Mouse (Mus musculus) stomach, postnatal 0 days (tissue): ENCODE data around the gene Dock11. TPM values are rescaled to one million over a fixed set of nuclear protein-coding genes. Genes with fewer than 3 reads are reported as not detected.

Source experiments
- ATAC-seq: fragments of 200-750 bp; cut with Nextera tagmentation; 2 replicates; pipeline ENCODE4 v1.8.0; 2017; ENCODE audit not compliant: low FRiP score, low TSS enrichment
- DNase-seq: peaks from one replicate; pipeline ENCODE4 v3.0.0-alpha.2; 2016; ENCODE audit warnings: low spot score
- H3K27ac ChIP-seq: fragments of 300-500 bp; sonication (generic); replicated peaks from 2 replicates; pipeline ENCODE4 v1.5.1; 2014; ENCODE audit warnings: mild to moderate bottlenecking, control low read depth
- H3K27me3 ChIP-seq: fragments of 300-500 bp; sonication (generic); 2 replicates; pipeline ENCODE4 v1.6.1; 2014; ENCODE audit warnings: low read length; ENCODE audit not compliant: control insufficient read depth, insufficient read depth
- H3K36me3 ChIP-seq: fragments of 300-500 bp; sonication (generic); 2 replicates; pipeline ENCODE4 v1.6.1; 2014; ENCODE audit warnings: low read length, mixed read lengths; ENCODE audit not compliant: control insufficient read depth, insufficient read depth
- H3K4me1 ChIP-seq: fragments of 300-500 bp; sonication (generic); replicated peaks from 2 replicates; pipeline ENCODE4 v1.6.1; 2014; ENCODE audit warnings: antibody characterized with exemption; ENCODE audit not compliant: control insufficient read depth, insufficient read depth
- H3K4me2 ChIP-seq: fragments of 300-500 bp; sonication (generic); replicated peaks from 2 replicates; pipeline ENCODE4 v1.6.1; 2014; ENCODE audit warnings: low read depth, mild to moderate bottlenecking, control low read depth, moderate library complexity
- H3K4me3 ChIP-seq: fragments of 300-500 bp; sonication (generic); 2 replicates; pipeline ENCODE4 v1.5.1; 2014; ENCODE audit warnings: low read depth, low read length, control low read depth
- H3K9ac ChIP-seq: fragments of 300-500 bp; sonication (generic); 2 replicates; pipeline ENCODE4 v1.6.1; 2014; ENCODE audit warnings: mild to moderate bottlenecking, low read length, control low read depth, mixed read lengths
- H3K9me3 ChIP-seq: fragments of 300-500 bp; sonication (generic); 2 replicates; pipeline ENCODE4 v1.6.1; 2016; ENCODE audit warnings: low read length; ENCODE audit not compliant: control insufficient read depth
- CTCF ChIP-seq: IDR thresholded peaks from 2 replicates; pipeline ENCODE4 v1.5.1; 2016; ENCODE audit warnings: antibody characterized with exemption, low read depth, mild to moderate bottlenecking, moderate library complexity
- EP300 ChIP-seq: optimal IDR thresholded peaks from 2 replicates; pipeline ENCODE3; 2016; ENCODE audit warnings: antibody characterized with exemption
- WGBS: fragments of 180-500 bp; shearing (Covaris S2); extraction: QIAGEN DNeasy Blood & Tissue Kit; methylation state at CpG from one replicate; pipeline ENCODE4 v1.1.7; 2014; 5-methylcytosine and 5-hydroxymethylcytosine counted together
- polyA plus RNA-seq: library from polyadenylated mRNA; unstranded; fragments of >200 nt; fragmentation: Nextera tagmentation; extraction: Ambion mirVana; gene quantifications from 2 replicates; pipeline ENCODE4 v1.2.1, GENCODE M21; 2015

Dock11 gene
- 5.1 and 5.7 TPM in 2 replicates for polyA plus RNA-seq

DNA sequence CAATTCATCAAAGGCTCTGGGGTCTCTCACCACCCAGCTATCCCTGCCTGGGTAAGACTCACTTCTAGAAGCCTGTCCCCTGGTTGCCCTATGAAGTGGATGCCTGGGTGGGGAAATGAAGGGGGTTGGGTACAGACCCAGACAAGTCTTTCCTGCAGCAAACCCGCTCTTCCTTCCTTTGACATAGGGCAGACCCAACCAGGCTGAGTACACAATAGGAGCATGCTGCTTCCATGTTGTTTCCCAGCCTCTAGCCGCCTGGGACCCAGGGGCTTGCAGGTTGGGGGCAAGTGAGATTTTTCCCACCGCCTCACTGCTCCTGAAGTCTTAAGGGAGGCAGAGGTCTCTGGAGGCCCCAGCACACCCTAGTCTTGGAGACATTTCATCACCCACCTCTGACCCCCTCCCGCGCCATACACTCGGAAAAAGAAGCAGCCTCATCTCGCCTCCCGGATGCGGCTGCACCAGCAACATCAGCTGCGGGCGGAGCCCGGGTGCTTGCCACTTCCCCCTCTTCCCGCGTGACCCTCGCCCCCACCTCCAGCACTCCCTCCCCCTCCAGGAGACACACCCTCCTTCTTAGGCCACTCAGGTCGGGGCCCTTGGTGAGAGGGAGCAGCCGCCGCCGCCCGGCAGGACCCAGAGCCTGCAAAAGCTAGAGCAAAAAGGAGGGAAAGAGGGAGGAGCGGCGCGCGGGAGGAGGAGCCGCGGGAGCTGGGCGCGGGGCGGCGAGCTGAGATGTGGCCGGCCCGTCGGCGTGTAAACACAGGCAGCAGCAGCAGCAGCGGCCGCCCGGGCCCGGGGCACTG lies at the start of gene Dock11:
TSS of gene Dock11 (plus strand) at position 746 of the 809 bp plus-strand sequence.
- peak within 1 kb of the TSS; percentile 62 for H3K4me2 ChIP-seq
- no peak for TF ChIP-seq CTCF
- TF ChIP-seq EP300, result no peak
- no peaks in the 10 kb centered on the region for H3K4me1 ChIP-seq
- ATAC-seq (peak; percentile 89), DNase-seq (peak; percentile 80)
- no peaks in the 10 kb centered on the region for H3K36me3 ChIP-seq
- H3K27me3 ChIP-seq, result no peaks in the 10 kb centered on the region
- H3K9ac ChIP-seq, result peak within 1 kb of the TSS; percentile 72
- H3K9me3 ChIP-seq, result no peaks in the 10 kb centered on the region
- WGBS, result 20% methylated on average over 15 of the region's 38 CpGs
- H3K27ac ChIP-seq, result peak within 1 kb of the TSS; percentile 35; the same call in 1 of the 2 replicates
- H3K4me3 ChIP-seq, result peak within 1 kb of the TSS; percentile 61

DNA sequence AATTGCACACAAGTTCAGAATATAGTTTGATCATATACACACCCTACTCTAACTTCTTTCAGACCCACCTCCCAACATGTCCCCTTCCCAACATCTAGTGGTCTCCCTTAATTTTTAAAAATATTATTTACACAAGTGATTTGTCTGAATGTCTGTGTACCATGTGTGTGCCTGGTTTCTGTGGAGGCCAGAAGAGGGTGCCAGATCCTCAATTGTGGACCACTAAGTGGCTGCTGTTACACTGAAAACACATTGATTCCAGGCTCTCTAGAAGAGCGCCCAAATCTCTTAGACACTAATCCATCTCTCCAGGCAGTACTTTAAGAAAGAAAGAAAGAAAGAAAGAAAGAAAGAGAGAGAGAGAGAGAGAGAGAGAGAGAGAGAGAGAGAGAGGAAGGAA lies 8.9 kb upstream of the Dock11 start:
- ATAC-seq, result no peak
- no peak for DNase-seq
- no peaks in the 10 kb centered on the region for H3K27me3 ChIP-seq
- H3K4me2 ChIP-seq, result no peak overlapping the region
- H3K4me1 ChIP-seq, result no peaks in the 10 kb centered on the region
- H3K27ac ChIP-seq, result no peak overlapping the region
- WGBS, result 63% methylated on average over 1 of the region's 1 CpGs
- H3K36me3 ChIP-seq, result no peaks in the 10 kb centered on the region
- H3K4me3 ChIP-seq, result no peak overlapping the region
- peak; percentile 69 for TF ChIP-seq CTCF
- TF ChIP-seq EP300, result no peak
- no peaks in the 10 kb centered on the region for H3K9me3 ChIP-seq
- no peak overlapping the region for H3K9ac ChIP-seq

DNA sequence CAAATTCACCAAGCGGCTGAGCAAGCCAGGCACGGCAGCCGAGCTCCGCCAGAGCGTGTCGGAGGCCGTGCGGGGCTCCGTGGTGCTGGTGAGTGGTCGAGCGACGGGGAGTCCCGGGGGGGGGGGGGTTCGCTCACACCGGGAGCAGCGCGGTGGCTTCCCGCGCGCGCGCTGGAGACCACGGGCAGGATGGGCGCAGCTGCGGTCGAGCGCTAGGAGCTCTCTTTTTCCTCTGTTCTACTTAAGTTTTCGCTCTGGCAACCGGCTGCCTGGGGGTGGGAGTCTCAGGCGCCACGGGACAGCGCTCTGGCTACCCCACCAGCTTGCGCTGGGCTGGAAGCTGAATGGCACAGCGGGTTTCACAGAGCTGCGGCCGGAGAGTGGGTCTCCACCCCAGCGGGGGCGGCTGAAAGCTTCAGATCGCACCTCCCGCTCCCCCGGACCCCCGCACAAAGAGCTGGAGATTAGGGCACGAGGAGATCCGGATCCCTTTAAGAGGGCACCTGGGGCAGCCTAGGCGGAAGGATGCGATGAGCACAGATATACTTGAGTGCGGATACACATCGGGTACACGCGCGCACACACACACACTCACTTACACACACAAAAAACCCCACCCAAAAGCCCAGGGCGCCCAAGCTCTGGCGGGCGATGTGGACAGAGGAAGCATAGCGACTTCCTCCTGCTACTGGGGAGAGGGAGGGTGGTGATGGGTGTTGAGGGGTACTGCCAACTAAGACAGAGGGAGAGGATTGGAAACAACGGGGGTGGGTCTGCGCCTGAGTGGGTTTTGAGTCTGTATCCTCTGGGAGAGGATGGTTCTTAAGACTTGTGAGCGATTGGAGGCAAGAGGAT lies 540 bp downstream of the Dock11 start:
- peak overlapping the region; percentile 61 for H3K4me3 ChIP-seq
- 6% methylated on average over 55 of the region's 58 CpGs for WGBS
- H3K36me3 ChIP-seq, result no peaks in the 10 kb centered on the region
- no peaks in the 10 kb centered on the region for H3K27me3 ChIP-seq
- peak; percentile 43 for DNase-seq
- H3K4me1 ChIP-seq, result no peaks in the 10 kb centered on the region
- ATAC-seq, result peak; percentile 54
- TF ChIP-seq CTCF (no peak), EP300 (no peak)
- H3K4me2 ChIP-seq, result peak overlapping the region; percentile 62
- no peaks in the 10 kb centered on the region for H3K9me3 ChIP-seq
- H3K27ac ChIP-seq, result peak overlapping the region; percentile 35; the same call in 1 of the 2 replicates
- H3K9ac ChIP-seq, result peak overlapping the region; percentile 72

DNA sequence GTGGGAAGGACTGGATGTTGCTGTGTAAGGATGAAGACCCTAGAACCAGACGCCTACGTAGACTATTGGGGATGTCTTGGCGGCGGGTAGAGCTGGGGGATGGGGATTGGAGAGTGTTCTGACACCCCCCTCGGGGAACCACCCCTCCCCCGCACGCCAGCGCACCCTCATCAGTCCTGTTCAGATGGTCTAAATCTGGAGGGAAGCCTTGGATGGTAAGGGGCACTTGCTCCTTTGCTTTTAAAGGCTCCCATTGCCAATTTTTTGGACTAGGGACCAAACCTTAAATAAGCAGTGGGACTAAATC lies 1.1 kb downstream of the Dock11 start:
- Histone ChIP-seq H3K27ac (0 out of 2 replicates have a peak overlapping the region, but pooled peaks have one; percentile 8), H3K27me3 (no peaks in the 10 kb centered on the region), H3K4me1 (no peaks in the 10 kb centered on the region), H3K36me3 (no peaks in the 10 kb centered on the region), H3K9ac (peak overlapping the region; percentile 72), H3K9me3 (no peaks in the 10 kb centered on the region), H3K4me3 (peak overlapping the region; percentile 61), H3K4me2 (peak overlapping the region; percentile 62)
- ATAC-seq (no peak), DNase-seq (peak; percentile 16)
- WGBS, result 8% methylated on average over 8 of the region's 8 CpGs
- no peak for TF ChIP-seq EP300
- no peak for TF ChIP-seq CTCF

DNA sequence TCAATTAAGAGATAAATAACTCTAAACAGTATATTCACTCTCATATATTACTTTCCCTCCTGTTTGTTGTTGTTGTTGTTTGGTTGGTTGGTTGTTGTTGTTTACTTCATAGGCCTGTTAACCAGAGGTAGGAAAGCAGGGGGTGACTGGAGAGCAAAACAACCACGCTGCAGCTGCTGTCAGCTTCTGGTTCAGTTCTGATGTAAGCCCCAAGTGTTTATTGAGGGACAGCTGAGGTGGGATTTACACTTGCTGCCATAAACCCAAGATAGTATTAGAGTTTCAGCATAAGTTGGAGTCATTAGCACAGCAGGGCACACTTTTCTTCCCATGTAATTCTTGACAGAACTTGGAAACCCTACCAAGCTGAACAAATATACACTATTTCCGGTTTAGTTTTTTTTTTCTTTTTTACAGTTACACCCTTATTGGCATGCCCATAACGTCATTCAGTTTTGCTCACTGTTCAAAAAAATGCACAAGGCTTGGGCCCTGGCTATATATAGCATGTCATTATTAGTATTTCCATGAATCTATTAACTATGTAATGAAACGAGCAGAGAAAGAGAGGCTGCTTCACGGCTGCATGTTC lies 3.0 kb downstream of the Dock11 start:
- H3K9ac ChIP-seq, result no peak overlapping the region
- H3K4me2 ChIP-seq, result no peak overlapping the region
- H3K4me1 ChIP-seq, result no peaks in the 10 kb centered on the region
- 50% methylated on average over 5 of the region's 5 CpGs for WGBS
- TF ChIP-seq CTCF, result no peak
- TF ChIP-seq EP300, result no peak
- H3K27me3 ChIP-seq, result no peaks in the 10 kb centered on the region
- H3K36me3 ChIP-seq, result no peaks in the 10 kb centered on the region
- no peak overlapping the region for H3K27ac ChIP-seq
- H3K9me3 ChIP-seq, result no peaks in the 10 kb centered on the region
- H3K4me3 ChIP-seq, result no peak overlapping the region
- ATAC-seq (0 out of 2 replicates have a peak, but pooled peaks have one; percentile 24), DNase-seq (no peak)
